Mouse (Mus musculus) right cerebral cortex, adult 18-20 months (tissue): ENCODE data around the gene Spata17.

ENCODE experiments used
- DNase-seq: peaks from one replicate; pipeline ENCODE4 v3.0.0; 2022; ENCODE audit warnings: mixed read lengths

Gene Spata17

GRCm38 (mm10) chr1:187077043-187077334 lies 138.3 kb downstream of the Spata17 start:
- no peak for DNase-seq

- no peak for DNase-seq
Measured at GRCm38 (mm10) chr1:187076198-187077042, 138.8 kb downstream of the Spata17 start.

- DNase-seq: no peak
Measured at GRCm38 (mm10) chr1:187059874-187060273, 155.4 kb downstream of the Spata17 start.

- no peak for DNase-seq
Measured at GRCm38 (mm10) chr1:187054333-187054732, 160.9 kb downstream of the Spata17 start.

- DNase-seq: no peak
Measured at GRCm38 (mm10) chr1:187053862-187054261, 161.4 kb downstream of the Spata17 start.

GRCm38 (mm10) chr1:187052532-187052931 lies 162.7 kb downstream of the Spata17 start:
- DNase-seq: no peak

GRCm38 (mm10) chr1:187051296-187051695 lies 164.0 kb downstream of the Spata17 start:
- no peak for DNase-seq

GRCm38 (mm10) chr1:187048681-187049288 lies 166.5 kb downstream of the Spata17 start:
- no peak for DNase-seq

- peak; percentile 6 for DNase-seq
Measured at GRCm38 (mm10) chr1:187044726-187045125, 170.5 kb downstream of the Spata17 start.

GRCm38 (mm10) chr1:187039801-187040200 lies 175.5 kb downstream of the Spata17 start:
- DNase-seq: no peak

GRCm38 (mm10) chr1:187035785-187036184 lies 179.5 kb downstream of the Spata17 start:
- no peak for DNase-seq

GRCm38 (mm10) chr1:187031796-187032195 lies 183.5 kb downstream of the Spata17 start:
- DNase-seq: peak; percentile 37

GRCm38 (mm10) chr1:187028841-187029240 lies 186.4 kb downstream of the Spata17 start:
- peak; percentile 35 for DNase-seq

GRCm38 (mm10) chr1:187020011-187020410 lies 195.3 kb downstream of the Spata17 start:
- no peak for DNase-seq

- DNase-seq: no peak
Measured at GRCm38 (mm10) chr1:187016116-187016515, 199.1 kb downstream of the Spata17 start.

GRCm38 (mm10) chr1:187015673-187016072 lies 199.6 kb downstream of the Spata17 start:
- DNase-seq: no peak

GRCm38 (mm10) chr1:187014141-187014540 lies 201.1 kb downstream of the Spata17 start:
- DNase-seq: no peak

GRCm38 (mm10) chr1:187011601-187012000 lies 203.7 kb downstream of the Spata17 start:
- DNase-seq: no peak

- no peak for DNase-seq
Measured at GRCm38 (mm10) chr1:187010071-187010470, 205.2 kb downstream of the Spata17 start.

GRCm38 (mm10) chr1:187008236-187008635 lies 207.0 kb downstream of the Spata17 start:
- DNase-seq: no peak

- no peak for DNase-seq
Measured at GRCm38 (mm10) chr1:187006227-187006925, 208.9 kb downstream of the Spata17 start.

GRCm38 (mm10) chr1:187004306-187004705 lies 211.0 kb downstream of the Spata17 start:
- DNase-seq: no peak

GRCm38 (mm10) chr1:187003441-187003861 lies 211.8 kb downstream of the Spata17 start:
- DNase-seq: no peak
